Mouse (Mus musculus) C2C12 (cell line): ENCODE results near the gene Fndc5. TPM values are rescaled to one million over a fixed set of nuclear protein-coding genes. Genes with fewer than 3 reads are reported as not detected.

ENCODE experiments used
- H3K27me3 ChIP-seq: one replicate; pipeline ENCODE4 v1.6.1; 2011; ENCODE audit not compliant: control insufficient read depth, insufficient read depth, insufficient read length
- H3K36me3 ChIP-seq: one replicate; pipeline ENCODE4 v1.6.1; 2011; ENCODE audit not compliant: control insufficient read depth, insufficient read depth
- H3K4me3 ChIP-seq: one replicate; pipeline ENCODE4 v1.5.1; 2011; ENCODE audit warnings: mild to moderate bottlenecking, control low read depth; ENCODE audit not compliant: poor library complexity, insufficient read depth, severe bottlenecking
- H3K79me2 ChIP-seq: one replicate; pipeline ENCODE4 v1.6.1; 2011; ENCODE audit not compliant: control insufficient read depth, insufficient read depth
- H3K79me3 ChIP-seq: one replicate; pipeline ENCODE4 v1.6.1; 2011; ENCODE audit warnings: low read depth, control low read depth
- H3ac ChIP-seq: one replicate; pipeline ENCODE3; 2011; ENCODE audit warnings: low read depth; ENCODE audit not compliant: control insufficient read depth, insufficient read length
- CEBPB ChIP-seq: IDR thresholded peaks from one replicate; pipeline ENCODE4 v1.6.1; 2011; ENCODE audit warnings: low read depth, mild to moderate bottlenecking, control low read depth, moderate library complexity
- CTCF ChIP-seq: IDR thresholded peaks from one replicate; pipeline ENCODE4 v1.5.1; 2011; ENCODE audit not compliant: control insufficient read depth, insufficient read depth, insufficient read length
- FOSL1 ChIP-seq: IDR thresholded peaks from one replicate; pipeline ENCODE4 v1.8.0; 2011; ENCODE audit warnings: mild to moderate bottlenecking, low read length; ENCODE audit not compliant: poor library complexity, insufficient read depth, severe bottlenecking
- MAX ChIP-seq: IDR thresholded peaks from one replicate; pipeline ENCODE4 v1.6.1; 2011; ENCODE audit warnings: mild to moderate bottlenecking, control low read depth
- MYOD1 ChIP-seq: IDR thresholded peaks from one replicate; pipeline ENCODE4 v1.6.1; 2011; ENCODE audit warnings: low read depth; ENCODE audit not compliant: control insufficient read depth, insufficient read length
- MYOG ChIP-seq: IDR thresholded peaks from one replicate; pipeline ENCODE4 v1.6.1; 2011; ENCODE audit not compliant: control insufficient read depth, insufficient read length; ENCODE audit errors: extremely low read depth
- USF1 ChIP-seq: IDR thresholded peaks from one replicate; pipeline ENCODE4 v1.6.1; 2011; ENCODE audit warnings: low read depth, mild to moderate bottlenecking, control low read depth, moderate library complexity
- long read RNA-seq, 2 experiments: library from polyadenylated mRNA; unstranded; transcript quantifications; one replicate each; pipeline ENCODE4 v2.0.0; 2019 to 2020
- polyA plus RNA-seq: library from polyadenylated mRNA; unstranded; fragments of >200 nt; fragmentation: generic; extraction: Trizol; gene quantifications from one replicate; pipeline ENCODE4 v1.2.1, GENCODE M21; 2012; ENCODE audit warnings: missing spikeins

Gene Fndc5
- 0.14 TPM for polyA plus RNA-seq
- long read RNA-seq, experiment 1, partial matches to known transcripts, result 0 of 4 reads
- long read RNA-seq, experiment 1, other reads (novel, unspliced or antisense), result 4 of 4 reads
- long read RNA-seq, experiment 2, partial matches to known transcripts, result 0 of 1 reads
- long read RNA-seq, experiment 2, other reads (novel, unspliced or antisense), result 0 of 1 reads

- no peaks in the 10 kb centered on the region for H3K36me3 ChIP-seq
- peaks cover 11% of the 10 kb centered on the region for H3K27me3 ChIP-seq
- no peaks in the 10 kb centered on the region for H3K79me2 ChIP-seq
- no peak within 1 kb of the TSS for H3ac ChIP-seq
- H3K4me3 ChIP-seq, result no peak within 1 kb of the TSS
- no peak for TF ChIP-seq MYOG
- TF ChIP-seq MAX, result no peak
- no peak for TF ChIP-seq CEBPB
- no peak for TF ChIP-seq CTCF
- no peak for TF ChIP-seq MYOD1
- no peak for TF ChIP-seq FOSL1
- TF ChIP-seq USF1, result no peak
- H3K79me3 ChIP-seq, result no peaks in the 10 kb centered on the region
Observed at GRCm38 (mm10) chr4:129136579-129137391, at the start of gene Fndc5. Gene Fndc5, plus strand, starts transcription at chr4:129136999.

- Histone ChIP-seq H3ac (no peak overlapping the region), H3K79me3 (no peaks in the 10 kb centered on the region), H3K79me2 (no peaks in the 10 kb centered on the region), H3K36me3 (peaks cover 28% of the 10 kb centered on the region), H3K27me3 (no peaks in the 10 kb centered on the region), H3K4me3 (no peak overlapping the region)
- TF ChIP-seq USF1 (no peak), MYOD1 (no peak), FOSL1 (no peak), CTCF (no peak), MAX (no peak)
Observed at GRCm38 (mm10) chr4:129087850-129088249, 48.9 kb upstream of the Fndc5 start.

GRCm38 (mm10) chr4:129095276-129095675 lies 41.5 kb upstream of the Fndc5 start:
- H3K27me3 ChIP-seq, result peaks cover 6% of the 10 kb centered on the region

GRCm38 (mm10) chr4:129097006-129097405 lies 39.8 kb upstream of the Fndc5 start:
- H3K27me3 ChIP-seq, result peaks cover 6% of the 10 kb centered on the region
- H3K36me3 ChIP-seq, result no peaks in the 10 kb centered on the region
- no peak overlapping the region for H3ac ChIP-seq
- H3K79me2 ChIP-seq, result no peaks in the 10 kb centered on the region
- no peak overlapping the region for H3K4me3 ChIP-seq
- no peaks in the 10 kb centered on the region for H3K79me3 ChIP-seq
- TF ChIP-seq FOSL1, result no peak
- TF ChIP-seq MAX, result no peak
- no peak for TF ChIP-seq CEBPB

More at GRCm38 (mm10) chr4:129095276-129095675, 41.5 kb upstream of the Fndc5 start:
- no peak overlapping the region for H3ac ChIP-seq
- H3K79me3 ChIP-seq, result no peaks in the 10 kb centered on the region
- no peaks in the 10 kb centered on the region for H3K79me2 ChIP-seq
- no peak for TF ChIP-seq MYOD1
- TF ChIP-seq MYOG, result no peak
- TF ChIP-seq USF1, result no peak
- TF ChIP-seq FOSL1, result no peak
- TF ChIP-seq CTCF, result no peak
- TF ChIP-seq MAX, result no peak
- no peak for TF ChIP-seq CEBPB
- no peak overlapping the region for H3K4me3 ChIP-seq
- H3K36me3 ChIP-seq, result no peaks in the 10 kb centered on the region

- no peaks in the 10 kb centered on the region for H3K36me3 ChIP-seq
- no peaks in the 10 kb centered on the region for H3K79me2 ChIP-seq
- H3K79me3 ChIP-seq, result no peaks in the 10 kb centered on the region
- H3K27me3 ChIP-seq, result peaks cover 6% of the 10 kb centered on the region
- TF ChIP-seq MYOD1 (no peak), CTCF (no peak), CEBPB (no peak), FOSL1 (no peak), MAX (no peak), USF1 (no peak), MYOG (no peak)
- H3K4me3 ChIP-seq, result no peak overlapping the region
- H3ac ChIP-seq, result no peak overlapping the region
Observed at GRCm38 (mm10) chr4:129102133-129102829, 34.5 kb upstream of the Fndc5 start.
